Mouse (Mus musculus) retina, adult 2 months (tissue): ENCODE data around the gene Lect2.

Source experiments
- DNase-seq: peaks from one replicate; pipeline ENCODE4 v3.0.0-alpha.2; 2012; ENCODE audit warnings: low read depth, low spot score

The Lect2 gene

DNA sequence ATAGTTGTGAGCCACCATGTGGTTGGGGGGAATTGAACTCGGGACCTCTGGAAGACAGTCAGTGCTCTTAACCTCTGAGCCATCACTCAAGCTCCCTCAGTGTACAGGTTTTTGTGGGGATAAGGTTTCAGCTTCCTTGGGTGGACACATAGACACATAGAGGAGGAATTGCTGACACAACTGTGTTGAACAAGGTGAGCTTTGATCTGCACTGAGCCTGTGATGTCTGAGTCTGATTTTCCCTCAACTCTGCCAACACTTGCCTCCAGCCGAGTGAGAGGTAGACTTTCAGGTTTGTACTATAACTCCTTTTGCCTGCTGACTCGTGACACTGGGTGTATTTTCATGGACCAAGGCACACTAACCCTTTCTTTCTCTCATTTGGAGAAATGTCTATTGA lies 8.4 kb upstream of the Lect2 start:
- DNase-seq = no peak

DNA sequence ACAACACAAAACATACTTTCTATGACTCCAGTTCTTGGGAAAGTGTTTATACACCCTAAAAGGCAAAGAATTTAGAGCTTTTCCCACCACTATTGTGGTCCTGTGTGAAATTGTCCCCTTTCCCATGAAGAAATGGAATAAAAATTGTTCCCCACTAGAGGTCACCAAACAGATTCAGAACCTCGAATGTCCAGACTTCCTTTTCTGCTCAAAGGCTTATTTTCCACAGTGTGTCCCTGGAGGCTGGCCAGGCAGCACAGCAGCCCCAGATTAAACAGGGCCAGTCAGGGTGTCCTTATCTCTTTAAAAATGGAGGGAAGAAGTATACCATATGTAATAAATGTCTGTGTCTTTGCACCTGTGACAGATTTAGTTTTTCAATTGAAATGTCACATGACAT lies 7.7 kb upstream of the Lect2 start:
- DNase-seq = no peak

DNA sequence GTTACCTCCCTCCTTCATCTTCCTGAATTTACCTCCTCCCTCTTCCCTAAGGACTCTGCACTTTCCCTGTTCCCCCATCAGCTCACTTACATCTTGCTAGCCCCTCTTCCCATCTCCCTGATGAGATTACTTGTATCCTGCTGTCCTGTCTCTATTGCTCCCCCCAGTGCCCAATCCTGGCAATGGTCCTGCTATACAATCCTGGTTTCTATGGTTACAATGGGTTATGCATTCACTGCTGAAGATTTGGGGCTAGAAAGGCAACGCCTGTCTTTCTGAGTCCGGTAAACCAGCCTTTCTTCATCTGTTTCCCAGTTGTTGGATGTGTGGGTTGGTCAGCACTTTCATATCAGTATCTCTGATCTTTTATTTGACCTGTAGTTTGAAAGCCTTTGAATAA lies 6.1 kb upstream of the Lect2 start:
- DNase-seq = no peak

DNA sequence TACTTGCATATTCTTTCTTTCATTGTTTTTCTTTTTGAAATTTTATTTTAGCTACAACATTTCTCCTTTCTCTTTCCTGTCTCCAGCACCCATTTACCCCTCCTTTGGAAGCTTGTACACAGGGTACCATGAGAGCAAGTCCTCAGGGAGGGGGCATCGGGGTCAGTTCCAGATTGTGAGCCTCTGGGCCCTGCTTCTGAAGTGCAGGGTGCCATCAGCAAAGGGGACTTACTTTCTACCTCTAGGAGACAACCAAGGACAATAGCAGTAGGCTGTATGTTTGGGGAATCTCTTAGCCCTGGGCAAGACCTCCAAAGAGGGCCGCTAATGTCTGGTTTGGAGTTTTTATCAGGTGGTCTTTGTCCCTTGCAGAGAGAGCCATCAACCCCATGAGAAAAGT lies 5.6 kb upstream of the Lect2 start:
- no peak for DNase-seq

DNA sequence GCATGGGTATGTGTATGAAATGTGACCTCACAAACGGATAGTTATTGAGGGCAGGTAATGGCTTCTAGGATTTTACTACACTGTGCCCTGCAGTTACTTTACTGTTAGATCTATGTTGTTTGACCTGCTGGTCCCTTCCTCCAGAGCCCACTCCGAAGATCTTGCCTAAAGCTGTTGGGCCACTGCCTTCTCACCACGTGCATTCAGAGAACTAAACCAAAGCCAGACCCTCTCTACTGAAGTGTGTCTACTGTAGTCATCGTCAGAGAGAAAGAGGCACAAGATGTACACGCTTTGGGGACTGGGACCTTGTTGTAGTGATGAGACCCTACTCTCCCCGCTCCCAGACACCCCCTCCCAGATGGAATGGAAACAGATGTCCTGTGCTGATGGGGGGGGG lies 3.4 kb upstream of the Lect2 start:
- DNase-seq = no peak

DNA sequence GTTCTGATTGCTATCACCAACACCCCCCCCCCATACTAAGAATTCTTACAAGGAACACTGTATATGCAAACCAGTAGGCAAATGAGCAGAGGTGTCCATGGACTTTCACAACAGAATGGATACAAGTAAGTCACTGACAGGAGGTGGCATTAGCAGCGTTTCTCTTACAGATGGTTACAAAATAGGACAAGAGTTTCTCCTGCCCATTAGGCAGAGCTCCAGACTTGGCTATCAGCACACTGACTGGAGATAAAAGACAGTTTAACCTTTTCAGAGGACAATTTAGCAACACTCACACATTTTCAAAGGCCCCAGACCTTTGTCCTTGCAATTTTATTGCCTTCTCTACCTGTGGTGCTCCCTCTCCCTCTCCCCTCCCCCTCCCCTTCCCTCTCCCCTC lies 2.3 kb upstream of the Lect2 start:
- no peak for DNase-seq

DNA sequence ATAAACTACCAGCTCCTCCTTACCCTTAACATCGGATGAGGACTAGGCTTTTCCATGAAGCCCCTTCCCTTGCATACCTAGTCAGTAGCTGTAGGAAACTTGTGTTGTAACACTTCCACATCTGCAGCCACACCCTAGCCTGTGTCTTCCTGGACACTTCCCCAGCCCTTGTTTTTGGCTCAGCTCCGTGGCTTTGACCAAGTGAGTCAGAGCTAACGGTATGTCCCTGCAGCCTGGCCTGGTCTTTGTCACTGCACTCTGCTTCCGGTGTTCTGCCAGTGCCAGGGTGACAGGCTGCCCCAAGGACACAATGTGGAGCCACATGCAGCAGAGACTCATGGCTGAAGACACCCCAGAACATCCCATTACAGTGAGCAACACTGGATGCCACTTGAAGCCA lies 1.1 kb upstream of the Lect2 start:
- no peak for DNase-seq

DNA sequence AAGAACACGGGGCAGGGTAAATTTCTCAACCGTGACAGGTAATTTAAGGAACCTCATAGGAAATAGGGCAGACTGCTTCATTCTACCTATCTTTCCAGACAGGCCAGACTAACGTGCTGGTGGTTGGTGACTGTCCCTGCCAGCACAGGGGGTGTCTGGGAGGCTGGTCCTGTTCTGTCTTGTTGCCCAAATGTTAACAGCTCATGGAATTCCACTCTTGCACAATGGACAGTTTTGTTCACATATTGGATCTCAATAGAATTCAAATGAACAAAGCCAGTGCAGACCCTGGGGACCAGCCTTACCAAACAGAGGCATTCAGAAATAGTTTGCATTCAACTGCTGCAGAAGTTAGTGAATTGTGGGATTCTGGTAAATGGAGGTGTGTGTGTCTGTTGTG lies 3.3 kb downstream of the Lect2 start:
- DNase-seq = no peak

DNA sequence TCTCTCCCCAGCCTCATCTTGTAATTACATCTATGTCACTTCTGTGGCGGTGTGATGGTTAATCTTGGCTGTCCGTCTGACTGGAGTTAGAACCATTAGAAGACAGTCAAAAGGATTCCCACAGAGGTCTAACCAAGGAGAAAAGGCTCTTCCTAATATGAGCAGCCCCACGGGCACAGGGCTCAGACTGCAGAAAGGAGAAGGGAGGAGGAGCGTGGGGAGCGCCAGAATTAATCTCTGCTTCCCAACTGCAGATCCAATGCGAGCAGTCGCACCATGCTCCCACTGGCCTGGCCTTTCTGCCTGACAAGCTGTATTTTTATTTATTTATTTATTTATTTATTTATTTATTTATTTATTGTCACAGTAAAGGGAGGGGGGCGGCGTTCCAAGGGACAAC lies 4.5 kb downstream of the Lect2 start:
- no peak for DNase-seq

DNA sequence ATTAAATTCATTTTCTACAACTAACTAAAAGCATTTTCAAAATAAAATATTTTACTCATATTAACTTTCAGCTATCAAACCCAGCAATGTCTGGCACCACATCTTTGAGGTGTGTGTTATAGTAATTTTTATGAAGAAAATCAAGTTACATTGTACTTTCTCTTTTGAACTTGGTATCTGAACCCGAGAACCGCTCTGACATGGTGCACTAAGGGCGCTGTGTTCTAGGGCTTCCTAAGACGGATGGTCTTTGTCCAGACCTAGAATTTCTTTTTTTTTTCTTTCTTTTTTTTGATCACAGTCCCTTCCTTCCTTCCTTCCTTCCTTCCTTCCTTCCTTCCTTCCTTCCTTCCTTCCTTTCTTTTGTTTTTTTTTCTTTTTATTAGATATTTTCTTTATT lies 8.5 kb downstream of the Lect2 start:
- no peak for DNase-seq

DNA sequence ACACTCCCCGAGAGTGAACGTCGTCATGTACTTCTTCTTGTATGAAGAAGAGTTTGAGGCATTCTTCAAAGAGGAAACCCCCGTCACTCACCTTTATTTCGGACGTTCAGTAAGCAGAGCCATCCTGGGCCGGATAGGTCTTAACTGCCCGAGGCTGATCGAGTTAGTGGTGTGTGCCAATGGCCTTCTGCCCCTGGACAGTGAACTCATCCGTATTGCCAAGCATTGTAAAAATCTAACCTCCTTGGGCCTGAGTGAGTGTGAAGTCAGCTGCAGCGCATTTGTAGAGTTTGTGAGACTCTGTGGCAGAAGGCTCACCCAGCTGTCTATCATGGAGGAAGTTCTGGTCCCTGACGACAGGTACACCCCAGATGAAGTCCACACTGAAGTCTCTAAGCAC lies 11.3 kb downstream of the Lect2 start:
- DNase-seq = no peak

DNA sequence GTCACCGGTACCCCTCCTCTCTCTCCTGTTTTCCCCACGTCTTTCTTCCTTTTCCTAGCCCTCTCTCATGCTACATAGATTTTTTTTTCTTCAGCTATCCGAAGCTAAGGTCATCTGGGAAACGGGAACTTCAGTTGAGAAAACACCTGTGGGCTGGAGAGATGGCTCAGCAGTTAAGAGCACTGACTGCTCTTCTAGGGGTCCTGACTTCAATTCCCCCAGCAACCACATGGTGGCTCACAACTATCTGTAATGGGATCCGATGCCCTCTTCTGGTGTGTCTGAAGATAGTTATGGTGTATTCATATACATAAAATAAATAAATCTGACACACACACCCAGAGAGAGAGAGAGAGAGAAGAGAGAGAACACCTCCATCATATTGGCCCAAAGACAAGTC lies 12.7 kb downstream of the Lect2 start:
- no peak for DNase-seq

DNA sequence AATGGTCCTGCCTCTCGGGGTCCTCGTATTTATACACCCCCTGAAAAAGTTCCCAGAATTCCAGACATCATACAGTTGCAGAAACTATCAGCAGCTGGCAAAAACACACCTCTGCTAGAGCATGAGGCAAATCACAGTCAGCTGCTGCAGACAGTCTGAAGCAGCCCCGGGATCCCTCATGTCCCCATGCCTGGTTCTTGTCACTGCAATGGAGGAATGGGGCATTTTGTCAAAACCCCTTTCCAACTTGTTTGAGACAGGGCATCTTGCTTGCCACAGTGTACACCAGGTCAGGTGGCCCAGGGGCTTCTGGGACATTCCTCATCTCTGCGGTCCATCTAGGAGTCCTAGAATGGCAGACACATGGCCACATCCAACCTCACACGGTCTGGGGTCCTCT lies 13.4 kb downstream of the Lect2 start:
- no peak for DNase-seq

DNA sequence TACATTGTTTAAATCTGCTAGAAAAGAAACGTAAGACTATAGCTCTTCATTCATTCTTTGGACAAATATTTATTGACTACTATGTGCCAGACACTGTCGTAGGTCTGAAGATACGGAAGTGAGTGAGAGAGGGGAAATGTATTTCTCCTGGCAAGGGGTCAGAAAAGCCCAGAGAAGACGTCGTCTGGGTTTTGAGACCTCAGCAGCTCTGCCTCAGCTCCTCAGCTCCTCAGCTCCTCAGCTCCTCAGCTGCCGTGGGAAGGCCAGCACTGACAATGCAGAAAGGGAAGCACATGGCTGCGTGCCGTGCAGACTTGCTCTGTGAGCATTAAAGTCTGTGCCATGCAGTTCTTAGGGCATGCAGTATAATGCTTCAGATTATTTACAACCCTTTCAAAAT lies 18.6 kb downstream of the Lect2 start:
- no peak for DNase-seq

DNA sequence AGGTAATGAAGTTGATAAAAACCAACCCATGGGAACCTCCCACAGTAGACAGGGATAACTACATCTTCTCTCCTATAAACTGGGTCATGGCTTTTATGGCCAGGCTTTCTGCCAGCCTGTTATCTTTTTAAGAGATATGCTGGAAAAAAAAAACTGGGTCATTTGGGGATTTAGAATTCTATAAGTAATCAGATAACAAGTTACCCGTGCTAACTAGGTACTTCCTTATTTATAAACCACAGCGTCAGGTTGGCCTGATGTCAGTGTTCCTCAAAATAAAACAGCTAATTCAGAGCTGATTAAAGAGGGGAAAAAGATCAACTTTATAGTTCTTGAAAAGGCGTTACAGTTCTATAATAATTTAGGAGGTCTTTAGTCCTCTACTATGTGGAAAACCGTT lies 19.3 kb downstream of the Lect2 start:
- no peak for DNase-seq

DNA sequence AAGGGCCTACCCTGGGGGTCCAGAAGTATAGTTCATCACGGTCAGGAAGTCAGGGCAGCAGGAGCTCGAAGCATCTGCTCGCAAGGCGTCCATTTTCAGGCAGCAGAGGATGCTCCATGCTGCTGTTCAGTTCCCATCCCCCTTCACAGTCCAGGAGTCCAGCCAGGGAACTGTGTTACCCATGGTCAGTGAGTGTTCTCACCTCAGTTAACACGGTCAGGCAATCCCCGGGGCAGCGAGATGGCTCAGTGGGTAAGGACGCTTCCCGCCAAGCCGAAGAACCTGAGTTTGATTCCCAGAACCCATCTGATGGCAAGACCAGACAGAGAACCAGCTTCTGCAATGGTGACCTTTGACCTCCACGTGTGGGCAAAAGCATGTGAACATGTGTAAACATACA lies 20.0 kb downstream of the Lect2 start:
- no peak for DNase-seq

DNA sequence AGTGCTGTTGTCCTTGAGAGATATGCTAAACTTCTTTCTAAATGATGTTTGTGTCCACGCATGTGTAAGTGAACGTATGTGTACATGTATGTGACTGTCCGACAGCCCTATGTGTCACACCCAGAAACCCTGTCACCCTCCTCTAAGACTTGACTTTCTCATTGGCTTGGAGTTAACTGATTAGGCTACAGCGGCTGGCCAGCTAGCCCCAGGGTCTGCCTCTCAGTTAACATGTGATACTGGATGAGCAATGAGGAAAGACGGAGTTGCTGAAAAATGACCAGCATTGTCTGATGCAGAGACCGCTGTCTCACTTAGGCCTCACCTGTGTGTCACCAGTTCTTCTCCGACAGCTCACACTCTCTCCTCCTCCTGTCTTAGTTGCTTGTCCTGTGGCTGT lies 20.5 kb downstream of the Lect2 start:
- no peak for DNase-seq

DNA sequence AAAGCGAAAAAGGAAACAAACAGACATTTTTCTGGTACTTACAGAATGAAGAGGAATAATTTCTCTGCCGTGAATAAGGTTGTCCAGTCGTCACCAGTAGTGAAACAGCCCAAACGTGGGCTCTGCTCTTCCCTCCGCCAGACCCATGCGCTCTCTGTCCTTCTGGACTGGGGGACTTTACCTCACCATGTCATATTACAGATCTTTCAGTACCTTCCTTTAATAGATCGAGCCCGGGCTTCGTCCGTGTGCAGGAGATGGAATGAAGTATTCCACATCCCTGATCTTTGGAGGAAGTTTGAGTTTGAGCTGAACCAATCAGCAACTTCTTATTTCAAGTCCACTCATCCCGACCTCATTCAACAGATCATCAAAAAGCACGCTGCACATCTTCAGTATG lies 21.4 kb downstream of the Lect2 start:
- DNase-seq = no peak

DNA sequence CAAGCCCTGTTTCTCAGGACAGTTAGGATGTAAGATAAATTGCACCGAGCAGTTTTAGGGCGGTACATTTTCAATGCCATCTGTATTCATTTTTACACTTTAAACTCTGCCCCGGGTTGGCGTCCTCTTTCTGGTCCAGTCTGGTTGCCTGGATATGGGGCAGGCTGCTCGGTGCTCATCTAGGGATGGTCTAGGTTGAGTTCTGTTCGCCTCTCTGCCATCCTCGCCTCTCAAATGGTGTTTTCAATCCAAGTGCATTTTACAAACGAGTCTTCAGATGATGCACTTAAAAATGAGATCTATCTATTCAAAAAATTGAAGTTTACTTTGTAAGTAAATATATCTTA lies 25.5 kb downstream of the Lect2 start:
- no peak for DNase-seq

DNA sequence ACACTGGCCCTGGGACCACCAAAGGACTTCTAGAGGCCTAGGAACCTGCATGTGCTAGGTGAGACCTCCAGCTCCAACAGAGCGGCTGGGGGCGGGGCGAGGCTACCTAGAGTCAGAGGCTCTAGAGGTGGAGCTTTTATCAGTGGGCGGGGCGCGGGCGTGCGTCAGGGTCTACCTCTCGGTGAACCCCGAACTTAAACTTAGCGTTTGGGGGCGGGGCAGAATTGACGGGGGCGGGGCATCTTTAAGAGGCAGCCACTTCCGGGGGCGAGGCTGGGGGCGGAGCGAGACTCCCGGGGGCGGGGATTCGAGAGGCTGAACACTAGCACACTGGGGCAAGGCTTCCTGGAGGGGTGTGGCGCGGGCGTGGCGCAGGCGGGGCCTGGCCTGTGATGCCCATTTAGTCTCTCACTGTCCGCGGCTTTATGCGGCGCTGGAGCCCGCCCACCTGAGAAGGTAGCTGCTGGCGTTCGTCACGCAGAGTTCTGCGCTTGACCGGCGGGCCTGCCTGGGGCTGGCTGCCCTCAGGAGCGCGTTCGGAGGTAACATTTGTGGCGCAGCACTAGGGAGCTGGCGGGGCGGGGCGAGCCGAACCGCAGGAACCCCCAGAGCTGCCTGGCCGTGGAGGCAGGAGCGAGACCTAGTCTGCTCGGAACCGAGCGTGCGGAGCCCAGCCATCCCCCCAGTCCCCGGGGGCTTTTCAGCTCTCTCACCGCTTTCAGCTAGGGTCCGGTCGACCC lies 26.1 kb downstream of the Lect2 start, which contains the start of gene Fbxl21:
Gene Fbxl21, plus strand, starts transcription at position 392 of the 740 bp plus-strand sequence.
- peak; percentile 77 for DNase-seq

DNA sequence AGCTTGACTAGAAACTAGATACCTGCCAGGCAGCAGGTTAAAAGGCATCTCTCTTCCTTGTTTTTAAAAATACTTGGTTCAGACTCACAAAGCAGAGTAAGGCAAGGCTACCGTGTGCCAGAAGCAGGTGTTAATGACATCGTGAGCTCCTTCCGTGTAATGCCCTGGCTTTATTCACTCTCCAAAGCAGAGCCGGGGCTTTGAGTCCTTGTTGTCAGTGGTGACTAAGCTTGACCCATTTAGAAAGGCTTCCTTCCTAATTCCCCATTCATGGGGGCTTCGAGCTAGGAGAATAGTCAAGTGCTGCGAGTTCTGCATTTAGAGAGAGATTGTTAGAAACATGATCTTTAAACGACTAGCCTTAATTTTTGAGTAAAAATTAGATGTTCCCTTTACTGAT lies 31.5 kb downstream of the Lect2 start:
- DNase-seq = no peak

DNA sequence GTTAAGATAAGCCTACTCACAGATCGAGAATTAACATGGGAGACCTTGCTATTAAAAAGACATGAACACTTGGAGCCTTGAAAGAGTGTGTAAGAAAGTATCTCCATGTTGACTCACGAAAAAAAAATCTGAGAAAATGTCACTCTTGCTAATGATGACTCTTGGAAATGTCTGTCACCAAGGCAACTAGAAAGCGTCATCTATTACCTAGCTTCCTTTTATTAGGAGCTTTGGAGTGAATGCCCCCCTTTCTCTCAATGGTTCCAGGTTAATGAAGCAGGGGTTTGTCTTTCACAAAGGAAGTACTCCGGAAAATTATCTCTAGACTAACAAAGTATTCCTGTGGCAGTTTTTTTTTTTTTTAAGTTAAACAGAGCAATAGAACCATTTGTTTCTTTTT lies 32.0 kb downstream of the Lect2 start:
- no peak for DNase-seq

DNA sequence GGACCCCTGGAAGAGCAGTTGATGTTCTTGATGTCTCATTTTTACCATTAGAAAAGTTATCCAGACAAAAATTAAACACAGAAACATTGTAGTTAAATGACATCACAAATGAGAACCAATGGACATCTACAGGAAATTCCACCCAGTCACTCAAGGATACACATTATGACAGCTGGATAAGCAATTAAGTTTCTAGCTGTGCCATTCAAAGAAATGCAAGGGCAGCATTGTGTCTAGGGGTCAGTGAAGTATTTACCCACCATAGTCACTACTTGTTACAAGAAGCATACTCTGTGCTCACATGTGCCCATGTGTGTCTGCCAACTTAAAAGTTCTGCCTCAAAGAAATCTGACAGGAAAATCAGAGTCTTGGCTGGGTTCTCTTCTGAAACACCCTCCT lies 34.7 kb downstream of the Lect2 start:
- DNase-seq = no peak

DNA sequence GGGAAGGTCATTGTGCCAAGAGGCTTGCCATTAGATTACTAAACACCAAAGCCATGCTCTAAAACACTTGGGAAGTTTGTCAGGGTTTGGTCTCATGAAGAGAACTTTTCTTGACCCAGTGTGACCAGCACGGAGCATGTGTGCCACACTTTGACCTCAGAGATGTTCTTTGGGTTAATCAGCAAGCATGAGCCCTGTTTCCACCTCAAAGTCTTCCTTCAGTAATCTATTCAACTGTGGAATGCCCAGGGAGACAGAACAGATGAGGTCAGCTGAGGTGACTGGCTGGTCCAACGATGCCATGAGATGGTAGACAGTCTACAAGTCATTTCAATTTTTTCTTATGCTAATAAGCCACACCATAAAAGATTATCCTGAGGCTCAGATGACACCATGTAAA lies 38.5 kb downstream of the Lect2 start:
- DNase-seq = no peak
